Mouse (Mus musculus) gastrocnemius, postnatal 14 days (tissue): Measurements from ENCODE around the gene Rora. TPM values are rescaled to one million over a fixed set of nuclear protein-coding genes. Genes with fewer than 3 reads are reported as not detected.
"Not testable (repeated sequence)": the region's sequence is repeated elsewhere in the genome, so short reads cannot be mapped to it uniquely, and the experiment has no call there.

Experiments used
- DNase-seq: peaks from one replicate; pipeline ENCODE4 v3.0.0; 2021; ENCODE audit warnings: mixed read lengths
- intact Hi-C: fragments of 180-260 bp; cut with DNase I; formaldehyde crosslinking; loops from one replicate; pipeline ENCODE4 v1.15.1; 2025; ENCODE audit warnings: low total_unique reads
- total RNA-seq, 2 experiments: library from RNA; stranded (reverse); gene quantifications; 2 replicates each; pipeline ENCODE4 v1.2.3; 2021

Gene Rora
- total RNA-seq, 2 experiments from 2014 or later, result 46.0 to 53.4 TPM

DNA sequence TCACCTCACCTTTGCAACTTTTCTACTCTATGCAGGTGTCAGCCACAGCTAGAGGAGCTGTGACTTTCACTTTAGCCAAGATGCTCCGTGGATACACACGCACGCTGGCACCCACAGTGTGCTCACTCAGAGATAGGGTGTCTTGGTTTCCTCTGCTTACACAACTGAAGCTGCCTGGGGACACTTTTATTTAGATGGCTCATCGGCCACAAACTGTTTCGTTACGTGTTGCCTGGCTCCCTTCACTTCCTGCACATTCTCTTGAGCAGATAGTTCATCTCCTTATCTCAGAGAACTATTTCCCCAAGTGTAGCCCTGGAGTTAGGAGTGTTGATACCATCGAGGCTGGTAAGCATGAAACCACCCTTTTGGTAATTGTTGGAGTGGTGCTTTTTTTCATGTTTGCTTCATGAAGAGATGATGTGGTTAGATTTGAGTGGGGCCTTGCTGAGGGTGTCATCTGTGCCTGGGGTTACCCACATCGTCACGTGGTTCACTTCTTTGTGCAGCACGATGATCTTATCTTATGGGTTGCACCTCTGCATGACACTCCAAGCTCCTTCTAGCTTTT lies 380.8 kb downstream of the Rora start:
- intact Hi-C loops, result no loop called here
- DNase-seq, result no peak

DNA sequence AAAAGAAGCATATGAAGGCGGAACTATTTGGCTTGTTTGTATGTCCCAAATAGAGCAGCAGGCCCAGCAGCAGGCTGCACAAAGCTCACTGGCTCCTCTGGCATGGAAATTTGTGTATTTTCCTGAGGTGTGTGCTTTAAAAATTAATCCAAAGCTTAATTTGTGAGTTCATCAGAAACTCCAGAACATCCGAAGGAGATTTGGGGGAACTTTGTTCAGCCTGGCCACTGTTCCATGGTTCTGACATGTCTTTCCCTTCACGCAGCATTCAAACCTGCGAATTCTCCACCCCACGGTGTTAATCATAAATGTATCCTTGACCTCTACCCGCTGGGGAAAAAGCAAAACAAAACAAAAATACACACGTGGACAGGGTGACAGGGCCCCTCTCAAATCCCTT lies 381.9 kb downstream of the Rora start:
- DNase-seq, result no peak
- intact Hi-C loops, result no loop called here

DNA sequence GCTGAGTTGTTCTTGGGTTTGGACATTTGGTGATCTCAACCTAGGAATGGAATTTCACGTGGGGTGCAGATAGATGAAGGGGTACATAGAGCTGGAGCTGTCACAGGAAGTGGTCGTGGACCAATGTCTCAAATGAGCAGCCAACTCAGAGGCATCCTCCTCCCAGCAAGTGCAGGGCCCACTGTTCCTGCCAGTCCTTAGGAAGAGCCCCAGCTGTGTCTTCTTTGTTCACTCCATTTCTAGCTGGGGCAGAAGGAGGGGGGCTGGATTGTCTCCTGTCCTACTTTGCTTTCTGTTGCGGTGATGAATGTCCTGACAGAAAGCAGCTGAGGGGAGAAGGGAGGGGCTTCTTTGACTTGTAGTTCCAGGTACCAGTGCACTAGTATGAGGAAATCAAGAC lies 382.7 kb downstream of the Rora start:
- no peak for DNase-seq
- intact Hi-C loops, result no loop called here

DNA sequence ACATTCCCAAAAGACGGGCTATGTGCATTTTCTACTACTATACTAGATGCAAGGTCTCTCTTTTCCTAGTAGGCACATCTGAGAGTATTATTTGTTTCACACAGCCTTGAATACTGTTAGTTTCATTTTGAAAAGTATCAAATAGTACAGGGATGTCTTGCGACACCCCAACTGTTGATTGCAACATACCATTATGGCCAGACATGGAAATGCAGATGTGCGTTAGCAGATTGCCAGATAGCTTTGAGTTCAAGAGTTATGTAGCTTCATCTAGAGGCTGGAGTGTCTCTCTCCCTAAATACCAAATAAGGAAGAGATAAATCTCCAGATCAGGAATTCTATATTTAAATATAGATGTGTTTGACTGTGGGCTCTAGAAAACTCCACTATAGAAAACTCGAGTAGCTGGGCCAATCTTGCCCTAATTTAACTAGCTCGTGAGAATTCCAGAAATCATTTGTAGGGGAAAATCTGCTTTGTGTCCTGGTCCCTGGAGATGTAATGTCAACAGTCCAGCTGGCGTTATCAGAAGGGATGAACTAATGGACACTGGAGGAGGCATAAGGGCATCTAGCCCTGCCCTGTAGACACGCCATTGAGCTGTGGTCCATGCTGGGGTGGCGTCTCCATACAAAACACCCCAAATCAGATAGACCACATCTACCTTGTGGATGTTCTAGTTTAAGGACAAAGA lies 390.5 kb downstream of the Rora start:
- DNase-seq, result no peak
- intact Hi-C loops, result no loop called here

DNA sequence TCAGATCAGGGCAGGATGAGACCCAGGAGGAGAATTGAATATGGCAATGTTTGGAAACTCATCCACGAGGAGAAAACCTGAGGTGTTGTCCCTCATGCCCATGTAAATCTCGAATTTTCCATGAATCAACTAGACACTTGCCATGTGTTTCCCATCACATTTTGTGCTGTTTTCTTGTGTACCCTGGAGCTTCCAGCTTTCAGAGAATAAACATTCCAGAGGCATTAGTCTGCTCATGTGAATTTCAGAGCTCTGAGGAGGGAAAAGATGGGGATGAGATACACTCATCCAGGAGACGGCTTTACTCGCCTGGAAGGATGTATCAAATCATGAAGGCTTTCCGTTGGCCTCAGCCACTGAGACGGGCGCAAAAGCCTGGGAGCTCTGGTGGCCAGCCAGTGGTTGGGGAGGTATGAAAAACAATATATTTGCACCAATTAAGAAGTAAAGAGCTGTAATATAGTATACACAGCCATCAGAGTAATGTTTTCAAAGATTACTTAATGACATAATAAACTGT lies 391.1 kb downstream of the Rora start:
- DNase-seq, result no peak
- intact Hi-C loops, result no loop called here

DNA sequence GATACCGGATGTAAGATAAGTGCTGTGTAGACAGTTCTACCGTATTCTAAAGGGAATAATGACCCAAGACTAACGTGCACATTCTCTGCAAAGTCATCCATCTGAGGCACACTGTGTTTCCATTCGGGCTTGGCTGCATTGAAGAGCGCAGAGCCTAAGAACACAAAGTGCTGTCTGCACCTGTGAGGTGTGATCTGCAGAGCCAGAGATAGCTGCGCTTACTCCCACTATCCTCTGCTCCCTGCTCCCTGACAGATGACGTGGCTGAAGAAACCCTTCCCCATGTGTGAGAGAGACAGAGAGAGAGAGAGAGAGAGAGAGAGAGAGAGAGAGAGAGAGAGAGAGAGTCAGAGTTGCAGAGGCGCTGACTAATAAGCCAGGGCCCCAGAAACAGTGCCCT lies 392.3 kb downstream of the Rora start:
- intact Hi-C loops, result no loop called here

DNA sequence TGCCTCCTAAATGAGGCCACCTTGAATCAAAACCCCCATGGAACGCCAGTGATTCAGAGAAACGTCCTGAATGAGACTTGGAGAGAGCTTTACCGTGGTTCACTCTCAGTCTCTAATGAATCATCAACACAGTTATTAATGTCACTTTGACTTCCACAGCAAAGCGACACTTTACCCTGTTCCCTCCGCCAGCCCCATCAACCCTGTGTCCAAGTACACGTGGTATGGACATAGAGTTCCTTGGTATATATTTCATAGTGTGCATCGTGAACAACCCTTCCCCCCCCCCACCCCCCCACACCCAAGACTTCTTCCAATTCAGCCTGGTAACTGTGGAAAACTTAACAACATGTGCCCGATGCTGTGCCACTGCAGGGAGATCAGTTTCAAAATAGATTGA lies 397.3 kb downstream of the Rora start:
- DNase-seq, result no peak
- intact Hi-C loops, result no loop called here

More for the DNA sequence above, 392.3 kb downstream of the Rora start:
- no peak for DNase-seq

DNA sequence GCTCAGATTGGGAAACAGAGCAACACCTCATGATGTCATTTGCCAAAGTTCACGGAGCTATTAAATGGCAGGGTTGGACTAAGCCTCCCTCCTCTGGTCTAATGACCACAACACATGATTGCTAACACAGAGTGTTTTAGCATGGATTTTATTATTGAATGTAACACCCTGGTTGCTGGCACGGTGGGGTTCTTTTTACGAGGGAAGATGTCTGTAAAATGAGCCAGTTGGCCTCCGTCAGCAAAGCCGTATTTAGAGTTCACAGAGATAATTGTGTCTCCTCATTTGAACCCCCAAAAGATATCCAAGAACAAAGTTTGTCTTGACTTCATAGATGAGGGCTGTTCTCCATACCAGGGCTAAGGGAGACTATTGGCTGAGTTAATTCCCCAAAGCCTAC lies 398.3 kb downstream of the Rora start:
- DNase-seq, result peak; percentile 28

DNA sequence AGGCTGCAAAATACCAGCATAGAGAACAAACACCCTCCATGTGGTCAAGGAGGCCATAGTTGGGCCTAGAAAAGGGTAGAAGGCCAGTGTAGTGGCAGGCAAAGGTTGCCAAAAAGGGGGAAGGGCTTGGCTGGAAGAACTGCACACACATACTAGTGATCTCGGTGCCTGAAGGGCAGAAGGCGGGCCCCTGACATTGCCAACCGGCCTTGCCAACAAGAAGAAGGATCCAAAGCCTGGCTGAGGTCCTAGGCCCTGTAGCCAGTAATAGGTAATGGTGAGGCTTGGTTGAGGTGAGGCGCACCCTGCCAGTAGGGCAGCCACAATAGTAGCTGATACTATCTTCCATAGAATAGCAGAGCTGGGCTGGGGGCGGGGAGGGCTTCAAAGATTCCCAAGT lies 401.7 kb downstream of the Rora start:
- peak; percentile 62 for DNase-seq
- intact Hi-C loops, result no loop called here

More for the DNA sequence above, 398.3 kb downstream of the Rora start:
- intact Hi-C loops, result no loop called here

DNA sequence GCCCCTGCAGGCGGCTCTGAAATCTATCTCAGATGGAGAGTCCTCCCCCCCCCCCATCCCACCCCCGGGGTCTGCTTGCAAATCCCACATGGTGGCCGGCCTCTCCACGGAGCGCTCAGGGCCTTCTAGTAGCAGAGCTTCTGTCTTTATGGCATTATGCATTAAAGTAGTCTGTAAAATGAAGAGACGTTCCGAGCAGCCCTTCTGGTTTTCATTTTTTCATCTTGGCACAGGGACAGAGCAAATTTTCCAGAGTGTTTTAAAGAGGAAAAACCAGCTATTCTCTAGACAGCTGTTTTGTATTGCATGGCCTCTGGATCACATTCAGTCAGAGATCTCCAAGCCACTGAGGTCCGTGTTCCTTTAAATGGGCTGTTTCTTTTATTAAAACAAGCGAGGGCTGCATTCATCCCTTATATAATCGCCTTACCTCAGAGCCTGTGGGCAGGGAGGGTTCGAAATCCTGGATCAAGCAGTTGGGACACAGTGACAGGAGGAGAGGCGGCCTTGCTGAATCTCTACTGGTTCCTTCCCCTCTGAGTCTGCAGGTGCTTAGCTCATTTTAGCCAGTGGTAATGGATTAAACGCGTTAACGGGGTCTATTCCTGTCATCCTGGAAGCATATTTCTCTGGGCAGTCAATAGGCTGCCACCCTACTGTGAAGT lies 417.7 kb downstream of the Rora start:
- DNase-seq, result no peak
- intact Hi-C loops, result no loop called here

DNA sequence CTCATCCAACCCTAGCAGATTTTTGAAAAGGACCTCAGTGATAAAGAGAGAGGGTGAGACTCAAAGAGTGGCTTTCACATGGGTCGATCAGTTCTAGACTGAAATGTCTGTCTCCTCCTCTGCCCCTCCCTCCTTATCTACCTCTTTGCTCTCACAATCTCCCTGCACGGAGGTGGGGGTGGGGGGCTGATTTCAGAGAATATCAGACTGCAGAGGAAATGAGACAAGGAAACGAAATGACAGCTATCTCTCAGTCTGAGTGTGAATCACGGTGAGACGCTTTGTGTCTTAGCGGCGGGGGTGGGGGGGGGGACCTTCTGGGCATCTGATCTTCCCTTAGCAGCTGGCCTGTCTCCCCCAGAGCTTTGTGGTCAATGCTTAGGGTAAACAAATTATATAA lies 419.7 kb downstream of the Rora start:
- no peak for DNase-seq

DNA sequence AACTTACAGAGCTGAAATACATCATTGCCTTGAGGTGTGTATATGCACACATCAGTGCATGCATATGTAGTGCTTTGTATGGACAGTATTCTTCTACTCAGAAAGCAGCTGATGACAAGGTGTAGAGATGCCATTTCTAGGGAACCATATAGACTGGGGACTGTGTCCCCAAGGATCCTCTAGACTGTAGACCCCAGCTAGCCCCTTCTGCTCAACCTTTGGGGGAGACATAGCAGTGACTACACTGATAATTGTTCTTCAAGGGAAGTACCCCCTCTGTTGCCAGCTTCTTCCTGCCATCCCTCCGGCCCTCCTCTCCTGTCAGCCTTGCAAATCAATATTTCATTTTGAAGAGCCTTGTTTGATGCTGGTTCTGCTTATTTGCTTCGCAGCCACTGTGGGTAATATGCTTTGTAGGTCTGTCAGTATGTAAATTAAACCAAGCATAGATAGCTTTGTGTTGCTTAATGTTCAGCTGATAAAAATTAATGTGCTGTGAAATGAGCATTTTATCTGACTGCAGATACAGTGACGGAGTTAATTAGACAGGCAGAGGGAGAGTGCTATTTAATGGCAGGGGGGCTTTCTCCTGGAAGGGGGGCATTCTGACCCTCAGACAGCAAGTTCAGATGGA lies 430.6 kb downstream of the Rora start:
- DNase-seq, result no peak
- intact Hi-C loops, result no loop called here

More for the DNA sequence above, 419.7 kb downstream of the Rora start:
- intact Hi-C loops, result no loop called here

DNA sequence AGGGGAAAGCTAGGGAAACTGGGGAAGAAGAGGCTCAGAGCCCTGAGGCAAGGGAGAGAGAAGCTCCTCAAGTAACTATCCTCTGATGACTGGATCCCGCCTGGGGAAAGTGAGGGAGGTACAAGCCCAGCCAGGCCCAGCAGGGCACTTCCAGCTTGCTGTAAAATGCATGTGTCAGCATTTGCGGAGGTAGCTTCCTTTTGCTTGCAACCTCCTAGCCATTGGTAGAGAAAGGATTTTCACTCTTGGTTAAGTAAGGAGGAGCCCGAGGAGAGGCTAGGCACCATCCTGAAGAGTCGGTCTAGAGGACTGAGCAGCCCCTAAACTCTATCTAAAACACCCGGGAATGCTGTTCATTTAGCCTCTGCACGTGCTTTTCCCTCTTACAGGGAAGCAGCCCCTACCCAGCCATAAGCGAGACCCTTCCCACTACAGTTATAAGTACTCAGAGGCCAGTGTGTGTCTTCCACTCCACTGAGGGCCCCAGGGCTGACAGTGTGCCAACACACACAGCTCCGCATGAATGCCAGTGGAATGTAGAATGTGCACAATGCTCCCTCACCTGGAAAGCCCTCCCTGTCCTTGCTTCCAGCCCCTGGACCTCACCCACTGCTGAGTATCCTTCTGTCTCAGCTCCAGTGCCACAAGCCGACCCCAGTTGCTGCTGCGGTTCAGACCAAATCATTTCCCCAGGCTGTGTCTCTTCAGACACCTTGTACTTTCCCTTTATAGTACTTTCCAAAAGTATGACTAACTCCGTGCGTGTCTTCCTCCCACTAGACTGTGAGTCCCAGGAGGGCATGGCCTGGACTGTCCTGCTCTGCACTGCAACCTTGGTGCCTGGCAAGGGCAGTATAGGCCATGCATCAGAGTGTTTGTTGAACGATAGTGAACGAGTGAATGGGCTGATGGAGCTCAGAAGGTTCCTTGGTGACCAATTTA lies 431.4 kb downstream of the Rora start:
- intact Hi-C loops, result no loop called here
- no peak for DNase-seq

DNA sequence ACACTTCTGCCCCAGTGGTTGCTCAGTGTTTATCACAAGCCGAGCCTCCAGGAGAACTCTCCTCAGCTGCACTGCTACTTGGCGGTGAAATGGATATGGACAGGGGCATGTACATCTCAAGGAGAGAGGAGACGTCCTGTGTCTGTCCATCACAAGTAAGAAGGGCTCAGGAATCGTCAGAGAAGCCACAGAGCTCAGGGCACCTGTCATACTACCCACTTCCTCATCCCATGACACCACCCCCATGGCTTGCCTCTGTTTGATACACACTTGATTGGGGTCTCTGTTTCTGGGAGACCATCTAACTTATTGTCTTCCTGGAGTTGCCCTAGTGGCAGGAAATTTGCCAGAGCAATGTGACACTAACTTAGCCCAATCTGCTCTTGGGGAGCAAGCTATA lies 433.3 kb downstream of the Rora start:
- DNase-seq, result no peak
- intact Hi-C loops, result no loop called here

DNA sequence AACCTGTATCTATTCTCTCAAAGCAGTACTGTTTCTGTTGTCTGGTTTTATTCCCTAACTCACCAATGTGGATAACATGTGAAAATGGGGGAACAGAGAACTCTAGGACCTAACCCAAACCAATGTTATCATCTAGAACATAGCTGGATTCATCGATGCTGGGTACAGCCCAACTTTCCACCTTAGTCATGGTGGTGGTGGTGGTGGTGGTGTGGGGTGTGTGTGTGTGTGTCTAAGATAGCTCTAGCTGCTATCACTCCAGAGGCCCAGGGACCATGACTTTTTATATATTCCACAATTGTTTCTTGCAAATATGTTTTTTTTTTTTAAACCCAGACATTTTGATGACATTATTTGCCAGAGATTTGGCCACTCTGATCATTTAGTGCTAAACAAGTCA lies 433.7 kb downstream of the Rora start:
- DNase-seq, result no peak
- intact Hi-C loops, result no loop called here

DNA sequence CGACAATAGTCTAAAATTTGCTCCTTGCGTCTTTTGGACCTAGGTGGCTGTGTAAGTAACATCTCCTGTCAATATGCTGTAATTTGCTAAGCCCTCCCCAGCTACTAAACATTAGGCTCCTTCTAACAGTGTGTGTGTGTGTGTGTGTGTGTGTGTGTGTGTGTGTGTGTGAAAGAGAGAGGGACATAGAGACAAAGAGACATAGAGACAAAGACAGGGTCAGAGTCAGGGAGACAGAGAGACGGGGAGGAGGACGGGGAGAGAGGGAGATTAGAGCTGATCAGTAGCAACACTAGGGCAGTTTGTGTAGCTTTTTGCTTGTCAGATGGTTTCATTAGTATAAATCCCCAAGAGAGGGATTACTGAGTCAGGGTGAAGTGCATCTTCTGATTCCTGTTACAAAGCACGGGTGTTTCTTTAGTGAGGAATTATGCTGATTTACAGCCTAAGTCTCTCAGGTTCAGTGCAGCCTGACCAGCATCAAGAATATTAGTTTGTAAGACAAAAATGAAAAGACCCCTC lies 437.2 kb downstream of the Rora start:
- intact Hi-C loops, result no loop called here
- no peak for DNase-seq

DNA sequence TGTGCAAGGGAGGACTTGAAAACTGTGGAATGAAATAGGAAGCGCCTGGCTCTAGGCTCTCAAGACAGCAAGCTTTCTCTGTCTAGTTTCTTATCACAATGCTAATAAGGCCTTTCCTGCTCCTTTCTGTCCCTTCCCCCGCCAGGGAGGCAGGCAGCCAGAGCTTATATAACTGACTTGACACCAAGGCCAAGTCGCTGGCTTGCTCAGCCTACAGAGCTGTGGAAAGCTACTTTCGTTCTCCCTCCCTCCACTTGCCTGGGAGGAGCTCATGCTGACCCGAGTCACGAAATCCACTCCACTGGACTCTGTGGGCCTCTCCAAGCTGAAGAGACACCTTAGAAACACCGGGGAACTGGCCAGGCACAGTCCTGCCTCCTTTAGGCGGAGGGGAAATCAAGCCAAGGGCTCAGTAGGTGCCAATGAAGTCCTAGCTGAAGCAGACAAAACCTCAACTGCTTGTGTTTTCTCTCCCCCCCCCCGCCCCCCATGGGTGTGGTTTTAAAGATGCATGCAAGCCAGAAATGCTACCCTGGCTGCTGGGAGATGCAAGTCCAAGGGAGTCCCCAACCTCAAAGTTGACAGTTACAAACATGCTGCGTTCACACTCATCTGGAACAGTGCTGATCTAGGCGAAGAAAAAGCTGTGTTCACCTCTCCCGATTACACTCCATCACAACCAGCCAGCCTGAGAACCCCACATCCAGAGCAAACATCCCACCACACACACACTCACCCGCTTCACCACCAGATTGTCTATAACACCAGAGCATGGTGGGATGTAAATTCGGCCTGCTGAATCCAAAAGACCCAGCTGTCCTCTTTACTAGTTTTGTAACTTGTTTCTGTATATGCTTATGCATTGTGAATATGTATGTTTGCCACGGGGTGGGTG lies 438.8 kb downstream of the Rora start:
- intact Hi-C loops, result no loop called here
- peak; percentile 92 for DNase-seq

DNA sequence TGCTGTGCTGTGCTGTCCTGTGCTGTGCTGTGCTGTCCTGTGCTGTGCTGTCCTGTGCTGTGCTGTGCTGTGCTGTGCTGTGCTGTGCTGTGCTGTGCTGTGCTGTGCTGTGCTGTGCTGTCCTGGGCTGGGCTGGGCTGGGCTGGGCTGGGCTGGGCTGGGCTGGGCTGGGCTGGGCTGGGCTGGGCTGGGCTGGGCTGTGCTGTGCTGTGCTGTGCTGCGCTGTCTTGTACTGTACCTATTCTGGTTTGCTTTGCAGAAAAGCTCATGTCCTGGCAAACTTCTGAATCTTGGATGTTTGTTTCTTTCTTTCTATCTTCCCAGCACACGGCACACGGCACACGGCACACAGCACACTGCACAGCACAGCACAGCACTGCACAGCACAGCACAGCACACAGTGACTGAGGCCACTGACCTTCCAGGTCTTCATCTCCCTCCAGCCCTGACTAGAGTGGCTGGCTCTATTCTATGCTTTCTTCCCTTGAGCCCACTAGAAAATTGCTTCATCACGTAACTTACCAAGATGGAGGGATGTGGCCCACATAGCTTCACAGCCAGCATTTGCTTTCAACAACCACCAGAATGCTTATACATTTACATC lies 446.7 kb downstream of the Rora start:
- intact Hi-C loops, DNase-seq: not testable (repeated sequence)
